Comparison of ENCODE assay signal across 18 mouse cellular contexts in genomic region chr3:97691443-97692017, GRCm38 (mm10). TPM values are rescaled to one million over a fixed set of nuclear protein-coding genes. Genes with fewer than 3 reads are reported as not detected.
A peak's percentile ranks its signal among the peaks of the same experiment; 100 is the strongest.
DNase-seq lines count a peak whose midpoint lies in the region; ATAC-seq and TF ChIP-seq lines count a peak whose summit lies in the region.
"Had no signal": no experiment of that assay in that cellular context is flagged by ENCODE, and none has a peak within 500 bp of the region (broad histone marks: within the 10 kb centered on the region; RNA-seq: fewer than 3 reads in every experiment).

No protein-coding gene starts in this region.

- WGBS in hindbrain, embryonic 10.5 days = 71% methylated on average over 12 of the region's 12 CpGs
- 68% methylated on average over 12 of the region's 12 CpGs for WGBS in hindbrain, embryonic 12.5 days
- WGBS in midbrain, embryonic 12.5 days = 73% methylated on average over 12 of the region's 12 CpGs
- 58% methylated on average over 12 of the region's 12 CpGs for WGBS in midbrain, embryonic 16.5 days
- 44% methylated on average over 12 of the region's 12 CpGs for WGBS in olfactory bulb, adult 2 months

- peak; percentile 44 to 49 for DNase-seq in cerebellum, postnatal 10 days
- no peak for DNase-seq in cerebellum, adult 8-10 months
- DNase-seq in hindbrain, embryonic 10.5 days (ENCODE audit: low spot score) = no peak
- DNase-seq in urinary bladder, adult 18-20 months (ENCODE audit: low spot score in 2 of 2) = no peak
- DNase-seq: cerebellum, adult 9-10 months; gastrocnemius, postnatal 25 days had no signal

- no peaks in the 10 kb centered on the region for H3K36me3 ChIP-seq in hindbrain, embryonic 10.5 days
- 0 out of 2 replicates have a peak, but pooled peaks cover 5% of the 10 kb centered on the region for H3K36me3 ChIP-seq in hindbrain, embryonic 12.5 days
- no peaks in the 10 kb centered on the region for H3K36me3 ChIP-seq in midbrain, embryonic 12.5 days
- H3K36me3 ChIP-seq in midbrain, embryonic 16.5 days (ENCODE audit: control insufficient read depth, insufficient read depth, low read length) = peaks cover 40% of the 10 kb centered on the region
- H3K36me3 ChIP-seq: embryonic facial prominence, embryonic 12.5 days had no signal

- H3K27me3 ChIP-seq in hindbrain, embryonic 10.5 days (ENCODE audit: insufficient read depth, poor library complexity, severe bottlenecking) = no peaks in the 10 kb centered on the region
- no peaks in the 10 kb centered on the region for H3K27me3 ChIP-seq in hindbrain, embryonic 12.5 days
- no peaks in the 10 kb centered on the region for H3K27me3 ChIP-seq in midbrain, embryonic 12.5 days
- no peaks in the 10 kb centered on the region for H3K27me3 ChIP-seq in midbrain, embryonic 16.5 days (ENCODE audit: control insufficient read depth, insufficient read depth, low read depth, low read length)
- H3K27me3 ChIP-seq: embryonic facial prominence, embryonic 12.5 days had no signal

- H3K4me1 ChIP-seq in hindbrain, embryonic 10.5 days (replicated peaks) = peaks cover 20% of the 10 kb centered on the region
- H3K4me1 ChIP-seq in hindbrain, embryonic 12.5 days = peaks cover 4% of the 10 kb centered on the region; the same call in 1 of the 2 replicates
- H3K4me1 ChIP-seq in midbrain, embryonic 12.5 days = no peaks in the 10 kb centered on the region
- H3K4me1 ChIP-seq in midbrain, embryonic 16.5 days (ENCODE audit: control insufficient read depth, insufficient read depth, low read length) = no peaks in the 10 kb centered on the region
- H3K4me1 ChIP-seq in olfactory bulb, adult 2 months (ENCODE audit: control insufficient read depth, insufficient read depth, low read length) = peaks cover 10% of the 10 kb centered on the region

- no peak overlapping the region for H3K4me3 ChIP-seq in hindbrain, embryonic 10.5 days
- H3K4me3 ChIP-seq in hindbrain, embryonic 12.5 days = no peak overlapping the region
- H3K4me3 ChIP-seq in midbrain, embryonic 12.5 days = no peak overlapping the region
- H3K4me3 ChIP-seq in midbrain, embryonic 16.5 days (ENCODE audit: low read depth, low read length) = no peak overlapping the region
- H3K4me3 ChIP-seq in olfactory bulb, adult 2 months (ENCODE audit: insufficient read depth, low read depth, low read length) = no peak overlapping the region
- H3K4me3 ChIP-seq: embryonic facial prominence, embryonic 12.5 days had no signal

- no peaks in the 10 kb centered on the region for H3K9me3 ChIP-seq in hindbrain, embryonic 10.5 days
- H3K9me3 ChIP-seq in hindbrain, embryonic 12.5 days (replicated peaks) = no peaks in the 10 kb centered on the region
- H3K9me3 ChIP-seq in midbrain, embryonic 12.5 days = no peaks in the 10 kb centered on the region
- H3K9me3 ChIP-seq in midbrain, embryonic 16.5 days (replicated peaks; ENCODE audit: control insufficient read depth, low read length, poor library complexity, severe bottlenecking) = no peaks in the 10 kb centered on the region
- H3K9me3 ChIP-seq: embryonic facial prominence, embryonic 12.5 days had no signal

- no peak for TF ChIP-seq CTCF in olfactory bulb, adult 2 months (IDR thresholded peaks at IDR 0.05; ENCODE audit: insufficient read depth, low read depth, low read length)

- no peak for ATAC-seq in hindbrain, embryonic 12.5 days (ENCODE audit: low FRiP score)
- ATAC-seq in midbrain, embryonic 12.5 days (ENCODE audit: low FRiP score, low read depth) = no peak
- ATAC-seq in midbrain, embryonic 16.5 days = no peak

- no peak overlapping the region for H3K4me2 ChIP-seq in hindbrain, embryonic 12.5 days (replicated peaks)
- H3K4me2 ChIP-seq in midbrain, embryonic 12.5 days (replicated peaks) = no peak overlapping the region
- H3K4me2 ChIP-seq in midbrain, embryonic 16.5 days (ENCODE audit: low read length) = no peak overlapping the region
- H3K4me2 ChIP-seq: embryonic facial prominence, embryonic 12.5 days; liver, embryonic 11.5 days had no signal

- TF ChIP-seq POLR2A in olfactory bulb, adult 2 months (IDR thresholded peaks at IDR 0.05; ENCODE audit: insufficient read depth, low read depth, low read length) = no peak

- no peak overlapping the region for H3K9ac ChIP-seq in hindbrain, embryonic 12.5 days
- H3K9ac ChIP-seq in midbrain, embryonic 12.5 days (replicated peaks) = 0 out of 2 replicates have a peak overlapping the region, but pooled peaks have one; percentile 2
- H3K9ac ChIP-seq in midbrain, embryonic 16.5 days (ENCODE audit: low read depth, low read length) = no peak overlapping the region
- H3K9ac ChIP-seq: embryonic facial prominence, embryonic 12.5 days had no signal

- peak overlapping the region; percentile 2; the same call in 1 of the 2 replicates for H3K27ac ChIP-seq in hindbrain, embryonic 10.5 days
- no peak overlapping the region for H3K27ac ChIP-seq in hindbrain, embryonic 12.5 days
- H3K27ac ChIP-seq in midbrain, embryonic 12.5 days (replicated peaks) = no peak overlapping the region
- no peak overlapping the region for H3K27ac ChIP-seq in midbrain, embryonic 16.5 days (ENCODE audit: low read length)
- peak overlapping the region; percentile 19; the same call in 1 of the 2 replicates for H3K27ac ChIP-seq in olfactory bulb, adult 2 months (ENCODE audit: insufficient read depth, low read depth, low read length)
- H3K27ac ChIP-seq: embryonic facial prominence, embryonic 12.5 days had no signal

RNA-seq across cellular contexts. Expression of gene Gm17651, which starts 17.0 kb away (rescaled TPM):
- polyA plus RNA-seq in hindbrain, embryonic 10.5 days (2016; fragmentation: Nextera tagmentation; extraction: Ambion mirVana) = not detected in 2 replicates
- not detected in 2 replicates for polyA plus RNA-seq in hindbrain, embryonic 12.5 days (2016; fragmentation: Nextera tagmentation; extraction: Ambion mirVana)
- not detected in 2 replicates for polyA plus RNA-seq in midbrain, embryonic 12.5 days (2016; fragmentation: Nextera tagmentation; extraction: Ambion mirVana)
- not detected in 2 replicates for polyA plus RNA-seq in midbrain, embryonic 16.5 days (2015; fragmentation: Nextera tagmentation; extraction: Ambion mirVana)
- not detected in 2 replicates for polyA plus RNA-seq in olfactory bulb, adult 2 months (2012; ENCODE audit: insufficient read depth, insufficient read length, low replicate concordance, missing spikeins)
- polyA plus RNA-seq: embryonic facial prominence, embryonic 12.5 days; heart, postnatal 0 days; large intestine, adult 2 months; liver, embryonic 11.5 days; lung, postnatal 0 days; spleen, adult 2 months; testis, adult 2 months; urinary bladder, adult 2 months had no signal

RNA-seq across cellular contexts. Expression of gene Prkab2, which starts 33.5 kb away (rescaled TPM):
- polyA plus RNA-seq in hindbrain, embryonic 10.5 days (2016; fragmentation: Nextera tagmentation; extraction: Ambion mirVana) = 6.4 and 7.4 TPM in 2 replicates
- polyA plus RNA-seq in hindbrain, embryonic 12.5 days (2016; fragmentation: Nextera tagmentation; extraction: Ambion mirVana) = 9.3 and 10.7 TPM in 2 replicates
- polyA plus RNA-seq in midbrain, embryonic 12.5 days (2016; fragmentation: Nextera tagmentation; extraction: Ambion mirVana) = 8.4 and 9.3 TPM in 2 replicates
- 14.7 and 16.9 TPM in 2 replicates for polyA plus RNA-seq in midbrain, embryonic 16.5 days (2015; fragmentation: Nextera tagmentation; extraction: Ambion mirVana)
- polyA plus RNA-seq in olfactory bulb, adult 2 months (2012; ENCODE audit: insufficient read depth, insufficient read length, low replicate concordance, missing spikeins) = not detected in 2 replicates

Comparison
In these comparisons a context has a peak if more than half of its experiments do, and no peak if none do; other contexts are left out.
1. DNase-seq: peak in cerebellum, postnatal 10 days (2 of 2); none in cerebellum, adult 8-10 months (single experiment), hindbrain, embryonic 10.5 days (single experiment) and urinary bladder, adult 18-20 months (0 of 2).
2. H3K27ac ChIP-seq: peak in hindbrain, embryonic 10.5 days (single experiment) and olfactory bulb, adult 2 months (single experiment); none in hindbrain, embryonic 12.5 days (single experiment), midbrain, embryonic 12.5 days (single experiment) and midbrain, embryonic 16.5 days (single experiment).